Mouse (Mus musculus): ENCODE measurements around the gene Rln3. TPM values are rescaled to one million over a fixed set of nuclear protein-coding genes. Genes with fewer than 3 reads are reported as not detected.

The Rln3 gene
- polyA plus RNA-seq, 1 experiment from 2014 or later, result 0.48 TPM

- peaks cover 27% of the 10 kb centered on the region for H3K27me3 ChIP-seq (ENCODE audit: control insufficient read depth, insufficient read depth, low read length)
Measured at GRCm38 (mm10) chr8:83998231-83999056, 46.4 kb downstream of the Rln3 start.

GRCm38 (mm10) chr8:83997511-83998141 is 47.2 kb downstream of the Rln3 start, which contains the start of gene Samd1:
TSS of gene Samd1 (plus strand) at chr8:83997672.
- peaks cover 5% of the 10 kb centered on the region; the same call in 1 of the 2 replicates for H3K36me3 ChIP-seq (ENCODE audit: control insufficient read depth, insufficient read depth, low read length)
- WGBS, result under 1% methylated on average over 49 of the region's 112 CpGs
- no peak for ATAC-seq (ENCODE audit: low FRiP score)

More at GRCm38 (mm10) chr8:83998231-83999056, 46.4 kb downstream of the Rln3 start:
- H3K4me3 ChIP-seq (ENCODE audit: low read depth, low read length), result peak overlapping the region; percentile 70
- H3K9me3 ChIP-seq (ENCODE audit: control insufficient read depth, low read length), result no peaks in the 10 kb centered on the region
- DNase-seq (ENCODE audit: low spot score) (peak; percentile 82), ATAC-seq (ENCODE audit: low FRiP score) (peak; percentile 31; the same call in 1 of the 2 replicates)
- H3K9ac ChIP-seq (ENCODE audit: low read depth, low read length), result peak overlapping the region; percentile 67
- H3K4me2 ChIP-seq (replicated peaks; ENCODE audit: low read depth, low read length), result peak overlapping the region; percentile 84
- H3K27ac ChIP-seq (ENCODE audit: low read depth, low read length), result peak overlapping the region; percentile 79
- peaks cover 5% of the 10 kb centered on the region; the same call in 1 of the 2 replicates for H3K36me3 ChIP-seq (ENCODE audit: control insufficient read depth, insufficient read depth, low read length)
- peaks cover 14% of the 10 kb centered on the region for H3K4me1 ChIP-seq (replicated peaks; ENCODE audit: control insufficient read depth, insufficient read depth, low read length)
- 1% methylated on average over 53 of the region's 92 CpGs for WGBS

GRCm38 (mm10) chr8:83996567-83997505 is 48.0 kb downstream of the Rln3 start:
- H3K4me2 ChIP-seq (replicated peaks; ENCODE audit: low read depth, low read length), result peak overlapping the region; percentile 80
- H3K9ac ChIP-seq (ENCODE audit: low read depth, low read length), result peak overlapping the region; percentile 85
- H3K4me1 ChIP-seq (replicated peaks; ENCODE audit: control insufficient read depth, insufficient read depth, low read length), result peaks cover 14% of the 10 kb centered on the region
- peaks cover 21% of the 10 kb centered on the region for H3K27me3 ChIP-seq (ENCODE audit: control insufficient read depth, insufficient read depth, low read length)
- DNase-seq (ENCODE audit: low spot score) (peak; percentile 85), ATAC-seq (ENCODE audit: low FRiP score) (peak; percentile 85)
- peak overlapping the region; percentile 97 for H3K27ac ChIP-seq (ENCODE audit: low read depth, low read length)
- H3K36me3 ChIP-seq (ENCODE audit: control insufficient read depth, insufficient read depth, low read length), result peaks cover 5% of the 10 kb centered on the region; the same call in 1 of the 2 replicates
- H3K9me3 ChIP-seq (ENCODE audit: control insufficient read depth, low read length), result no peaks in the 10 kb centered on the region
- 0% methylated on average over 32 of the region's 103 CpGs for WGBS
- peak overlapping the region; percentile 70 for H3K4me3 ChIP-seq (ENCODE audit: low read depth, low read length)

More at GRCm38 (mm10) chr8:83997511-83998141, 47.2 kb downstream of the Rln3 start, which contains the start of gene Samd1:
- H3K27me3 ChIP-seq (ENCODE audit: control insufficient read depth, insufficient read depth, low read length), result peaks cover 27% of the 10 kb centered on the region
- peak within 1 kb of the TSS; percentile 84 for H3K4me2 ChIP-seq (replicated peaks; ENCODE audit: low read depth, low read length)
- no peaks in the 10 kb centered on the region for H3K9me3 ChIP-seq (ENCODE audit: control insufficient read depth, low read length)
- peaks cover 14% of the 10 kb centered on the region for H3K4me1 ChIP-seq (replicated peaks; ENCODE audit: control insufficient read depth, insufficient read depth, low read length)
- H3K27ac ChIP-seq (ENCODE audit: low read depth, low read length), result peak within 1 kb of the TSS; percentile 97
- peak within 1 kb of the TSS; percentile 70 for H3K4me3 ChIP-seq (ENCODE audit: low read depth, low read length)
- peak within 1 kb of the TSS; percentile 85 for H3K9ac ChIP-seq (ENCODE audit: low read depth, low read length)
- DNase-seq (ENCODE audit: low spot score), result peak; percentile 75

DNA sequence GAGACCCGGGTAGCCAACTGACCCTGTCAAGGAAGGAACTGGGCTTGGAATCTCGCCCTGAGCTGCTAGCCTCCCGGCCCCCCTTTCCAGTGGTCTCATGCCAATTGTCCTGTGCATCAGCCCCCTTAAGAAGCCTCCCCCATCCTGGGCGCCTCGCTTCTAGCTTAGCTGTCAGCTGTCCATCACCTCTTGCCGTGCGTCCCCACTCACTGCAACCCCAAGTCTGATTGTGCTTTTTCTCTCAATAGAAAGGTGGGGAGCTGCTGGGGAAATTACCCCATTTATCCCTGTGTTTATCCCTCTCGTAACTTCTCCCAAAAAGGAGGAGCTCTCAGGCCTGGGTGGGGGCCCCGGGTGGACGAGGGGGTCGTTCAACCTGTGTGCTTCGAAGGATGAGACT is 48.8 kb downstream of the Rln3 start:
- 12% methylated on average over 12 of the region's 12 CpGs for WGBS

DNA sequence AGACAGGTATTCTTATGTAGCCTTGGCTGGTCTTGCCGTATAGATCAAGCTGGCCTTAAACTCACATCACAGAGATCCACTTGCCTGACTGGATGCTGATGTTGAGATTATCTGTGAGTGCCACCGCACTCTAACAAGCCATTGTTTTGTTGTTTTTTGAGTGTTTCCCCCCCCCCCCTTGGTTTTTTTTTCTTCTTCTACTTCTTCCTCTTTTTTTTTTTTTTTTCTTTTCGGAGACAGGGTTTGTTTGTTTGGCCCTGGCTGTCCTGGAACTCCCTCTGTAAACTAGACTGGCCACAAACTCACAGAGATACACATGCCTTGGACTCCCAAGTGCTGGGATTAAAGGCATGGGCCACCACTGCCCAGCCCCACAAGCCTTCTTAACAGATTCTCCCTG is 50.8 kb downstream of the Rln3 start:
- no peak for DNase-seq (ENCODE audit: low spot score)
- Histone ChIP-seq H3K36me3 (ENCODE audit: control insufficient read depth, insufficient read depth, low read length) (0 out of 2 replicates have a peak, but pooled peaks cover 5% of the 10 kb centered on the region), H3K4me2 (replicated peaks; ENCODE audit: low read depth, low read length) (no peak overlapping the region), H3K4me1 (replicated peaks; ENCODE audit: control insufficient read depth, insufficient read depth, low read length) (peaks cover 4% of the 10 kb centered on the region), H3K27ac (ENCODE audit: low read depth, low read length) (no peak overlapping the region), H3K9me3 (ENCODE audit: control insufficient read depth, low read length) (no peaks in the 10 kb centered on the region), H3K9ac (ENCODE audit: low read depth, low read length) (no peak overlapping the region), H3K4me3 (ENCODE audit: low read depth, low read length) (no peak overlapping the region), H3K27me3 (ENCODE audit: control insufficient read depth, insufficient read depth, low read length) (no peaks in the 10 kb centered on the region)
- 87% methylated on average over 3 of the region's 3 CpGs for WGBS
- ATAC-seq (ENCODE audit: low FRiP score), result no peak

More for the DNA sequence above, 48.8 kb downstream of the Rln3 start:
- Histone ChIP-seq H3K4me2 (replicated peaks; ENCODE audit: low read depth, low read length) (peak overlapping the region; percentile 80), H3K9ac (ENCODE audit: low read depth, low read length) (no peak overlapping the region), H3K27me3 (ENCODE audit: control insufficient read depth, insufficient read depth, low read length) (peaks cover 13% of the 10 kb centered on the region), H3K9me3 (ENCODE audit: control insufficient read depth, low read length) (no peaks in the 10 kb centered on the region), H3K4me3 (ENCODE audit: low read depth, low read length) (no peak overlapping the region; the same call in 1 of the 2 replicates), H3K27ac (ENCODE audit: low read depth, low read length) (no peak overlapping the region), H3K36me3 (ENCODE audit: control insufficient read depth, insufficient read depth, low read length) (peaks cover 10% of the 10 kb centered on the region; the same call in 1 of the 2 replicates), H3K4me1 (replicated peaks; ENCODE audit: control insufficient read depth, insufficient read depth, low read length) (peaks cover 9% of the 10 kb centered on the region)
- peak; percentile 18; the same call in 1 of the 2 replicates for ATAC-seq (ENCODE audit: low FRiP score)
- no peak for DNase-seq (ENCODE audit: low spot score)

MicroRNA genes within 50 kb of the gene (microRNA counts, 519-probe panel; counts per million panel counts)
- microRNA mmu-miR-1199 (not detected), microRNA mmu-miR-709 (3,774 counts per million, percentile 32 among the panel's probes with 10 or more counts)

Other genes starting within 250 kb of the Rln3 start
- gene Adgrl1, start 144.9 kb downstream of the Rln3 start, polyA plus RNA-seq (2014; fragmentation: Nextera tagmentation; extraction: Ambion mirVana), result 19.9 and 23.7 TPM in 2 replicates
- 0.93 and 1.2 TPM in 2 replicates for gene Gm10644, start 89.8 kb downstream of the Rln3 start, polyA plus RNA-seq (2014; fragmentation: Nextera tagmentation; extraction: Ambion mirVana)
- 79.5 and 80.6 TPM in 2 replicates for gene Asf1b, start 89.5 kb downstream of the Rln3 start, polyA plus RNA-seq (2014; fragmentation: Nextera tagmentation; extraction: Ambion mirVana)
- 139 TPM in 2 replicates for gene Prkaca, start 72.0 kb downstream of the Rln3 start, polyA plus RNA-seq (2014; fragmentation: Nextera tagmentation; extraction: Ambion mirVana)
- gene Samd1, start 47.3 kb downstream of the Rln3 start, polyA plus RNA-seq (2014; fragmentation: Nextera tagmentation; extraction: Ambion mirVana), result 15.1 and 17.0 TPM in 2 replicates
- gene 1700067K01Rik, start 43.5 kb downstream of the Rln3 start, polyA plus RNA-seq (2014; fragmentation: Nextera tagmentation; extraction: Ambion mirVana), result 0.80 and 0.93 TPM in 2 replicates
- gene 2210011C24Rik, start 32.8 kb downstream of the Rln3 start, polyA plus RNA-seq (2014; fragmentation: Nextera tagmentation; extraction: Ambion mirVana), result 0.22 TPM in 1 of 2 replicates, not detected in the other
- 3.3 and 3.5 TPM in 2 replicates for gene Palm3, start 23.5 kb downstream of the Rln3 start, polyA plus RNA-seq (2014; fragmentation: Nextera tagmentation; extraction: Ambion mirVana)
- gene Il27ra, start 2.4 kb downstream of the Rln3 start, polyA plus RNA-seq (2014; fragmentation: Nextera tagmentation; extraction: Ambion mirVana), result not detected in 2 replicates
- 2.0 and 2.2 TPM in 2 replicates for gene Gm10643, start 20.1 kb upstream of the Rln3 start, polyA plus RNA-seq (2014; fragmentation: Nextera tagmentation; extraction: Ambion mirVana)
- 5.5 and 8.8 TPM in 2 replicates for gene Rfx1, start 21.8 kb upstream of the Rln3 start, polyA plus RNA-seq (2014; fragmentation: Nextera tagmentation; extraction: Ambion mirVana)
- gene Dcaf15, start 59.8 kb upstream of the Rln3 start, polyA plus RNA-seq (2014; fragmentation: Nextera tagmentation; extraction: Ambion mirVana), result 12.5 and 12.8 TPM in 2 replicates
- gene Podnl1, start 81.0 kb upstream of the Rln3 start, polyA plus RNA-seq (2014; fragmentation: Nextera tagmentation; extraction: Ambion mirVana), result 0.17 and 0.23 TPM in 2 replicates
- 8.5 and 8.8 TPM in 2 replicates for gene Cc2d1a, start 102.9 kb upstream of the Rln3 start, polyA plus RNA-seq (2014; fragmentation: Nextera tagmentation; extraction: Ambion mirVana)
- gene 4930432K21Rik, start 103.0 kb upstream of the Rln3 start, polyA plus RNA-seq (2014; fragmentation: Nextera tagmentation; extraction: Ambion mirVana), result 0.57 and 0.88 TPM in 2 replicates
- gene Nanos3, start 140.2 kb upstream of the Rln3 start, polyA plus RNA-seq (2014; fragmentation: Nextera tagmentation; extraction: Ambion mirVana), result 4.5 and 5.6 TPM in 2 replicates
- gene Zswim4, start 192.1 kb upstream of the Rln3 start, polyA plus RNA-seq (2014; fragmentation: Nextera tagmentation; extraction: Ambion mirVana), result 22.5 and 26.1 TPM in 2 replicates
- gene D8Ertd738e, start 204.7 kb upstream of the Rln3 start, polyA plus RNA-seq (2014; fragmentation: Nextera tagmentation; extraction: Ambion mirVana), result 298 and 313 TPM in 2 replicates
- gene Mri1, start 212.3 kb upstream of the Rln3 start, polyA plus RNA-seq (2014; fragmentation: Nextera tagmentation; extraction: Ambion mirVana), result 49.8 and 51.2 TPM in 2 replicates
- gene Ccdc130, start 225.4 kb upstream of the Rln3 start, polyA plus RNA-seq (2014; fragmentation: Nextera tagmentation; extraction: Ambion mirVana), result 21.3 and 27.4 TPM in 2 replicates